Mouse (Mus musculus) limb, embryonic 14.5 days (tissue): ENCODE data around the gene Alcam. TPM values are rescaled to one million over a fixed set of nuclear protein-coding genes. Genes with fewer than 3 reads are reported as not detected.

Experiments
- ATAC-seq: fragments of 200-750 bp; cut with Nextera tagmentation; 2 replicates; pipeline ENCODE4 v1.8.0; 2017; ENCODE audit warnings: low read depth, moderate number of reproducible peaks, moderate TSS enrichment; ENCODE audit not compliant: low FRiP score
- DNase-seq: peaks from one replicate; pipeline ENCODE4 v3.0.0-alpha.2; 2015; ENCODE audit warnings: low spot score
- H3K27ac ChIP-seq: fragments of 300-500 bp; sonication (generic); replicated peaks from 2 replicates; pipeline ENCODE4 v1.5.1; 2014; ENCODE audit warnings: low read depth, mild to moderate bottlenecking, low read length, moderate library complexity, mixed read lengths
- H3K27me3 ChIP-seq: fragments of 300-500 bp; sonication (generic); 2 replicates; pipeline ENCODE4 v1.6.1; 2014; ENCODE audit warnings: low read length, mixed read lengths; ENCODE audit not compliant: control insufficient read depth, insufficient read depth
- H3K36me3 ChIP-seq: fragments of 300-500 bp; sonication (generic); 2 replicates; pipeline ENCODE4 v1.6.1; 2014; ENCODE audit warnings: mild to moderate bottlenecking, low read length, moderate library complexity, mixed read lengths; ENCODE audit not compliant: control insufficient read depth, insufficient read depth
- H3K4me1 ChIP-seq: fragments of 300-500 bp; sonication (generic); 2 replicates; pipeline ENCODE4 v1.6.1; 2014; ENCODE audit warnings: antibody characterized with exemption, low read length, mixed read lengths; ENCODE audit not compliant: control insufficient read depth, insufficient read depth
- H3K4me2 ChIP-seq: fragments of 300-500 bp; sonication (generic); replicated peaks from 2 replicates; pipeline ENCODE4 v1.6.1; 2014; ENCODE audit warnings: low read depth, mild to moderate bottlenecking, low read length, moderate library complexity; ENCODE audit not compliant: severe bottlenecking
- H3K4me3 ChIP-seq: fragments of 300-500 bp; sonication (generic); replicated peaks from 2 replicates; pipeline ENCODE4 v1.5.1; 2014; ENCODE audit warnings: low read length
- H3K9ac ChIP-seq: fragments of 300-500 bp; sonication (generic); 2 replicates; pipeline ENCODE4 v1.6.1; 2014; ENCODE audit warnings: mild to moderate bottlenecking, low read depth, low read length, moderate library complexity; ENCODE audit not compliant: severe bottlenecking
- H3K9me3 ChIP-seq: fragments of 300-500 bp; sonication (generic); 2 replicates; pipeline ENCODE4 v1.6.1; 2016; ENCODE audit warnings: low read length; ENCODE audit not compliant: control insufficient read depth
- POLR2A ChIP-seq: fragments of 200-500 bp; IDR thresholded peaks from 2 replicates; pipeline ENCODE4 v1.8.0; 2012; ENCODE audit warnings: inconsistent platforms, mild to moderate bottlenecking, moderate library complexity, borderline replicate concordance; ENCODE audit not compliant: insufficient read depth, insufficient read length; ENCODE audit errors: extremely low read depth
- WGBS: fragments of 180-500 bp; shearing (Covaris S2); extraction: QIAGEN DNeasy Blood & Tissue Kit; methylation state at CpG from one replicate; pipeline ENCODE4 v1.1.7; 2014; 5-methylcytosine and 5-hydroxymethylcytosine counted together
- polyA plus RNA-seq, 2 experiments: library from polyadenylated mRNA; depleted of rRNA in 1 of 2; stranded (reverse) in 1 of 2; unstranded in 1 of 2; fragments of >200 nt; fragmentation: Nextera tagmentation in 1 of 2; extraction: Ambion mirVana in 1 of 2; gene quantifications; 2 replicates each; pipeline versions ENCODE4 v1.2.1 to v1.2.3; 2012 to 2014

Alcam gene
- polyA plus RNA-seq, 2 experiments: 52.2 to 56.0 TPM

DNA sequence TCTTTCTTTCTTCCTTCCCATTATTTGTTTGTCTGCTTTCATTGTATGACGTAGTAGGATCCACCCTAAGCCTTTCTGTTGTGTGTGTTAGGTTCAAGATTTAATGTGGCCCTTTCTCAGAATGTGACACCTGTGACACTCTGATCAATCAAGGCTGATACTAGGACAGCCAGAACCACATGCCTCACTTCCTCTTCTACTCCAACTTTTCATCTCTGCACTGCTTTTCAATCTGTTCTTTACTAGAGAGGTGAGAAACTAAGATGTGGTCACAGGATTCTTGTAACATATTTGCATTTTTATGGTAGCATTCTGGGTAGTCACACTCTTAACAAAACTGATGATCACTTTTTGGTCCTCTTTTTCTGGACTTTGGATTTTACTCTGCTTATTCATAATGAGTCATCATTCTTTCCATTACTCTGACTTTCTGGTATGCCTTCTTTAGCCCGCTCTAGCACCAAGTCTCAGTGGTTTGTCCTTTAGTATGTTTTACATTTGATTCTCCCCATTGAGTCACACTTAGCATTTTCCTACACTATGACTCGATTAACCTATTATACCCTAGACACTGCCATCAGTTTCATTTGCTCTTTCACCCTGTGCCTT lies 161.3 kb downstream of the Alcam start:
- Histone ChIP-seq H3K4me1 (no peaks in the 10 kb centered on the region), H3K36me3 (peaks cover 25% of the 10 kb centered on the region; the same call in 1 of the 2 replicates), H3K9me3 (no peaks in the 10 kb centered on the region), H3K9ac (no peak overlapping the region), H3K27ac (no peak overlapping the region), H3K4me3 (no peak overlapping the region), H3K4me2 (no peak overlapping the region), H3K27me3 (no peaks in the 10 kb centered on the region)
- no peak for ATAC-seq
- WGBS: 93% methylated on average over 3 of the region's 3 CpGs
- DNase-seq: no peak
- no peak for TF ChIP-seq POLR2A

DNA sequence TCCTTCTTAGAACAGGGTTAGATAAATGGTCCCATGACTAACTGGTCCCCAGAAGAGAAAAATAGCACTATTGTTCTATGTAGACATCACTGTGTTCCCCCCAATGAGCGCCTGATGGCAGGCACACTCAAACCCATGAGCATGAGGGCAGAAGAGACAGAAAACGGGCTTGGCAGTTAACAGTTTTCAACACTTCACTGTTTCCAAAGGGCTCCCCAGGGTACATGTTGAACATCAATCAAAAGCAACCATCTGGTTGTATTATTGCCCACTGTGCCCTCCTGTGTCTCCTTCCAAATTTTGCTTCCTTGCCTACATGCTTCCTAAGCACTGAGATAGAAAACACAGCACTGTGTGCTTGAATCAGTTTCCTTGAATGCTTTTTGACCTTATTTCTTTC lies 173.7 kb downstream of the Alcam start:
- no peak overlapping the region for H3K27ac ChIP-seq
- WGBS: 74% methylated on average over 2 of the region's 2 CpGs
- no peak overlapping the region for H3K9ac ChIP-seq
- no peak overlapping the region for H3K4me2 ChIP-seq
- H3K4me1 ChIP-seq: no peaks in the 10 kb centered on the region
- no peaks in the 10 kb centered on the region for H3K36me3 ChIP-seq
- no peaks in the 10 kb centered on the region for H3K9me3 ChIP-seq
- no peak for TF ChIP-seq POLR2A
- no peak overlapping the region for H3K4me3 ChIP-seq
- ATAC-seq (no peak), DNase-seq (no peak)
- H3K27me3 ChIP-seq: no peaks in the 10 kb centered on the region

DNA sequence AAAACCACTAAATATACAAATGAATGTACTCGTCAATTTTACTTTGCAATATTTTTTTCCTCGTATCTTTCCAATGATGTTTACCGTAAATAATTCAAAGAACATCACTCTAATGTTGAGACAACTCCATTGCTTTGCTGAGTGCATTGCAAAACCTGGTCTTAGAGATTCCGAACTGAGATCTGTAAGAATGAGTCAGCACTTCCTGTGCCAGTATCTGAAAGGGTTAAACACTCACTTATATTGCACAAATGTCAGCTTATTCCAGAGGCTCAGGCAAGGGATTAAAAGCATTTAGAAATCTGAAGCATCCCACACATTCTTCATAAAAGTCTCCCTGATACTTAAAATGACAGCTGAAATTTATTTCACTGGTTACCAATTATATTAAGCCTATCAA lies 188.8 kb downstream of the Alcam start:
- Histone ChIP-seq H3K4me1 (no peaks in the 10 kb centered on the region), H3K4me3 (no peak overlapping the region), H3K36me3 (peaks cover 8% of the 10 kb centered on the region; the same call in 1 of the 2 replicates), H3K9me3 (no peaks in the 10 kb centered on the region), H3K9ac (no peak overlapping the region), H3K27me3 (no peaks in the 10 kb centered on the region), H3K27ac (no peak overlapping the region), H3K4me2 (no peak overlapping the region)
- no peak for TF ChIP-seq POLR2A
- 90% methylated on average over 4 of the region's 4 CpGs for WGBS
- ATAC-seq (no peak), DNase-seq (no peak)

DNA sequence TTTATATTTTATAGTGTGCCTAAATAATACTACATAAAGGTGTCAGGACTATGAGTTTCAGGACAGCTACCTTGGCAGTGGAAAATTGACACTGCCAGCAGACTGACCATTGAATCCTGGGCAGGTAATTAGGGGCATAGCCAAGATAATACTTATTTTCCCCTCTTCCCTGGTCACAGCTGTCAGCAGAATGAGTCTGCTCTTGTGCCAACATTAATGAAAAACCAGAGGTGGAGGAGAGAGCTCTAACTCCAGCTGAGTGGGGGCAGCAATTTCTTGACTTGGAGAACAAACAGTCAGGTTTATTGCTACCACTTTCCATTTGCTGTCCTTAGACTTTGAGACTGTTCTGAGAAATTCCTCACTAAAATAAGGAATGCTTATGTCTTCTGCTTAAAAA lies 190.1 kb downstream of the Alcam start:
- H3K4me1 ChIP-seq: no peaks in the 10 kb centered on the region
- TF ChIP-seq POLR2A: no peak
- peaks cover 4% of the 10 kb centered on the region; the same call in 1 of the 2 replicates for H3K36me3 ChIP-seq
- DNase-seq: no peak
- no peak overlapping the region for H3K4me2 ChIP-seq
- no peaks in the 10 kb centered on the region for H3K9me3 ChIP-seq
- H3K9ac ChIP-seq: no peak overlapping the region
- H3K27ac ChIP-seq: no peak overlapping the region
- no peak for ATAC-seq
- no peak overlapping the region for H3K4me3 ChIP-seq
- no peaks in the 10 kb centered on the region for H3K27me3 ChIP-seq

DNA sequence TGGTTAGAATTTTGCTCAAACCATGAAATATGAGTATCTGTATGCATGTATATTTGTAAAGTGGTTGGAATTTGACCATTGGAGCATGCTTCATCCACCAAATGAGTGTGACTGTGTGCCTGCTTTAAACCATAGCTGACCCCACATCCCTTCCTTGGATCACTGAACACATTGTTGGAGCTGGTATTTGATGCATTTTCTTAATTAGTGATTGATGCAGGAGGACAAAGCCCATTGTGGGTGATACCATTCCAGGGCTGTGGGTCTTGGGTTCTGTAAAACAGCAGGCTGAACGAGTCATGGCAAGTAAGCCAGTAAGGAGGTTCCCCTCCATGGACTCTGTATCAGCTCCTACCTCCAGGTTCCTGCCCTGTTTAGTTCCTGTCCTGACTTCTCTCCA lies 191.3 kb downstream of the Alcam start:
- 63% methylated on average over 1 of the region's 1 CpGs for WGBS
- Histone ChIP-seq H3K4me2 (no peak overlapping the region), H3K36me3 (no peaks in the 10 kb centered on the region), H3K4me1 (no peaks in the 10 kb centered on the region), H3K9me3 (no peaks in the 10 kb centered on the region), H3K4me3 (no peak overlapping the region), H3K9ac (no peak overlapping the region), H3K27me3 (no peaks in the 10 kb centered on the region), H3K27ac (no peak overlapping the region)
- ATAC-seq (no peak), DNase-seq (no peak)
- no peak for TF ChIP-seq POLR2A

DNA sequence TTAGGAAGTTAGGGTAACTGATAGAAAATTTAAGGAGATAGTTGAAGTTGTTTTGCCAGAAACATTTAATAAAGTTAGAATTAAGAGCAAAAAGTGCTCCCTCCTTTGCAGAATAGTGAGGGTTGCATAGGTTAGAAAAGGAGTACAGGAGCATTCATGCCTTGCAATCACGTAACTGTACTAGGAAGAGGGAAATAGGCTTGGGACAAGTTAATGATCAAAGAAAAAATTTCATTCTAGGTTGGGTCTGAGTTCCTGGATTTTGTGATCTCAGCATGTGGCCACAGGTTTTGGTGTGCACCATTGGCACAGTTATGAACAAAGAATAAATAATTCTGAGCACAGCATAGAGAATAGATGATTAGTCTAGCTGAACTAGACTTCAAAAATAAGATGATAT lies 192.1 kb downstream of the Alcam start:
- no peak for TF ChIP-seq POLR2A
- H3K36me3 ChIP-seq: no peaks in the 10 kb centered on the region
- H3K9me3 ChIP-seq: no peaks in the 10 kb centered on the region
- no peak overlapping the region for H3K9ac ChIP-seq
- H3K27ac ChIP-seq: no peak overlapping the region
- no peaks in the 10 kb centered on the region for H3K27me3 ChIP-seq
- ATAC-seq (no peak), DNase-seq (no peak)
- no peak overlapping the region for H3K4me3 ChIP-seq
- H3K4me1 ChIP-seq: no peaks in the 10 kb centered on the region
- 82% methylated on average over 1 of the region's 1 CpGs for WGBS
- H3K4me2 ChIP-seq: no peak overlapping the region
